Mouse (Mus musculus) left cerebral cortex, postnatal 25 days (tissue): Measurements from ENCODE around the gene Uckl1. TPM values are rescaled to one million over a fixed set of nuclear protein-coding genes. Genes with fewer than 3 reads are reported as not detected.

ENCODE experiments used
- DNase-seq, 2 experiments: peaks; one replicate each; pipeline ENCODE4 v3.0.0; 2022; ENCODE audit warnings: low spot score in 2 of 2, mixed read lengths in 1 of 2
- intact Hi-C: fragments of 180-260 bp; cut with DNase I; formaldehyde crosslinking; loops from one replicate; pipeline ENCODE4 v1.15.1; 2025
- total RNA-seq, 2 experiments: library from RNA; stranded (reverse); gene quantifications; 2 replicates each; pipeline ENCODE4 v1.2.3; 2021

The Uckl1 gene
- total RNA-seq, 2 experiments from 2014 or later = 44.2 to 50.5 TPM

- intact Hi-C loops = loop anchor here (5.0 kb wide), 1 partner anchor 55 kb away; no protein-coding TSS in a partner anchor
- DNase-seq = peak; percentile 60 to 75
These were observed 7.7 kb upstream of the Uckl1 start, which contains the start of gene Zfp512b for GRCm38 (mm10) chr2:181592231-181593041. TSS of gene Zfp512b (minus strand) at chr2:181592803.

GRCm38 (mm10) chr2:181591528-181592085 is 6.9 kb upstream of the Uckl1 start, which contains the start of gene Prpf6:
TSS of gene Prpf6 (plus strand) at chr2:181591868.
- intact Hi-C loops = loop anchor here (5.0 kb wide), 1 partner anchor 54 kb away; no protein-coding TSS in a partner anchor
- DNase-seq = no peak

GRCm38 (mm10) chr2:181590471-181590870 is 5.8 kb upstream of the Uckl1 start:
- DNase-seq = no peak
- intact Hi-C loops = loop anchor here (5.0 kb wide), 1 partner anchor 53 kb away; no protein-coding TSS in a partner anchor

- DNase-seq = no peak
- intact Hi-C loops = loop anchor here (5.0 kb wide), 1 partner anchor 52 kb away; no protein-coding TSS in a partner anchor
These were observed 5.0 kb upstream of the Uckl1 start for GRCm38 (mm10) chr2:181589732-181590105.

- no peak for DNase-seq
- intact Hi-C loops = no loop called here
These were observed 4.5 kb upstream of the Uckl1 start for GRCm38 (mm10) chr2:181589011-181589731.

- intact Hi-C loops = no loop called here
- DNase-seq = no peak
These were observed 3.6 kb upstream of the Uckl1 start for GRCm38 (mm10) chr2:181588229-181588780.

- intact Hi-C loops = no loop called here
- no peak for DNase-seq
These were observed 3.1 kb upstream of the Uckl1 start for GRCm38 (mm10) chr2:181587796-181588195.

- DNase-seq = no peak
- intact Hi-C loops = no loop called here
These were observed 1.4 kb upstream of the Uckl1 start for GRCm38 (mm10) chr2:181586124-181586523.

- DNase-seq = no peak
- intact Hi-C loops = no loop called here
These were observed 814 bp upstream of the Uckl1 start for GRCm38 (mm10) chr2:181585506-181585905.

- DNase-seq = no peak
These were observed 1.0 kb downstream of the Uckl1 start for GRCm38 (mm10) chr2:181583460-181584257.

GRCm38 (mm10) chr2:181582939-181583338 is 1.8 kb downstream of the Uckl1 start:
- DNase-seq = no peak
- intact Hi-C loops = loop anchor here (5.0 kb wide), 2 partner anchors 171 to 191 kb away; no protein-coding TSS in a partner anchor

More at GRCm38 (mm10) chr2:181583460-181584257, 1.0 kb downstream of the Uckl1 start:
- intact Hi-C loops = loop anchor here (5.0 kb wide), 2 partner anchors 171 to 191 kb away; no protein-coding TSS in a partner anchor

GRCm38 (mm10) chr2:181582358-181582757 is 2.3 kb downstream of the Uckl1 start:
- no peak for DNase-seq
- intact Hi-C loops = loop anchor here (5.0 kb wide), 2 partner anchors 170 to 190 kb away; no protein-coding TSS in a partner anchor

GRCm38 (mm10) chr2:181581402-181582120 is 3.1 kb downstream of the Uckl1 start:
- intact Hi-C loops = loop anchor here (1.0 to 5.0 kb wide), 3 partner anchors 61 to 189 kb away; partner anchors contain the start of gene Dnajc5
- DNase-seq = peak; percentile 88 to 90

GRCm38 (mm10) chr2:181581016-181581401 is 3.7 kb downstream of the Uckl1 start:
- peak; percentile 74 to 86 for DNase-seq
- intact Hi-C loops = loop anchor here (1.0 to 5.0 kb wide), 3 partner anchors 61 to 189 kb away; partner anchors contain the start of gene Dnajc5

GRCm38 (mm10) chr2:181580131-181580772 is 4.4 kb downstream of the Uckl1 start:
- intact Hi-C loops = loop anchor here (5.0 kb wide), 2 partner anchors 168 to 188 kb away; no protein-coding TSS in a partner anchor
- DNase-seq = no peak

- intact Hi-C loops = loop anchor here (5.0 kb wide), 2 partner anchors 167 to 187 kb away; no protein-coding TSS in a partner anchor
These were observed 5.0 kb downstream of the Uckl1 start for GRCm38 (mm10) chr2:181579681-181580080.

More at GRCm38 (mm10) chr2:181579681-181580080, 5.0 kb downstream of the Uckl1 start:
- no peak for DNase-seq
